Mouse (Mus musculus): Measurements from ENCODE around the gene Yipf2.

Gene Yipf2

DNA sequence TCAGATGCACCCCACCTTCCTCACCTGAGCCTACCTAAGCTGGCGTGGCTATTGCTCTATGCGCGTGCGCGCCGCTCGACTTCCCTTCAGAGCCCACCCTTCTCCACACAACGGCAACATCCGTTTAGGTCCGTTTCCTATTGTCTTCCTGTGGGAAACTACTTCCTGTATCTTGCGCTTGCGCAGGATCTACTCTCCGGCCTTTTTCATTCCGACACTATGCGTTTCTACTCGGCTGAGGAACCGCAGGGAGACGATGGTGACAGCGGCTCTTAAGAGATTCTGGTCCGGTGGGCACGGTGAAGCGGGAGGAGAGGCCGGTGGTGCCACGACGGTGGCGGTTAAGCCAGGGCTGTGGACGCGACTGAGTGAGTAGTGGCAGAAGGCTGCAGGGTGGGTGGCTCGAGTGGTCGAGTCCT is at the start of gene Yipf2, which contains the start of gene Timm29:
TSS of gene Yipf2 (minus strand) at position 126 of the 419 bp plus-strand sequence.
TSS of gene Timm29 (plus strand) at position 20 of the 419 bp plus-strand sequence.
- peak; percentile 92 to 97 for DNase-seq

DNA sequence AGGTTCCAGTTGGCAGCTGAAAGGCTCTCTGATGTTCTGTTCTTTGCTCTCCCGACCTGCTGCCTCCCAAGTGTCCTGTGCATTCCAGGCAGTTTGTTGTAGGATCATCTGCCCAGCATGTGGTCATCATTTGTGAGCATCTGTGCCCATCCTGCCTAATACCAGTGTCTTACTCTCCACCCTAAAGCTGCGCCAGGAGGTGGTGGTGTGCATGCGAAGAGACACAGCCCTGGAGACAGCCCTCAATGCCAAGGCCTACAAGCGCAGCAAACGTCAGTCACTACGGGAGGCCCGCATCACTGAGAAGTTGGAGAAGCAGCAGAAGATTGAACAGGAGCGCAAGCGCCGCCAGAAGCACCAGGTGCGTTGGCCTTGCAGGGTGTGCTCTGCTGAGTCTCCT is 46.4 kb upstream of the Yipf2 start:
- DNase-seq, result peak in 1 of 2 experiments; percentile 46

DNA sequence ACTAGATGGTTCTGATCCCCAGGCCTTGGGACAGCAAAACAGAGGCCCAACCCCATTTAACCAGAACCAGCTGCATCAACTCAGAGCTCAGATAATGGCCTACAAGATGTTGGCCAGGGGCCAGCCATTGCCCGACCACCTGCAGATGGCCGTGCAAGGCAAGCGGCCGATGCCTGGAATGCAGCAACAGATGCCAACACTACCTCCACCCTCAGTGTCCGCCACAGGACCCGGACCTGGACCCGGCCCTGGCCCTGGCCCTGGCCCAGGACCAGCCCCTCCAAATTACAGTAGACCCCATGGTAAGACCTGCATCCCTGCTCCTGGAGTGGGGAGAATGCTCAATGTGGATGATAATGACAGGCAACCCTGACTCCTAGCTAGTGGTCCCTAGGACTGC is 43.0 kb upstream of the Yipf2 start:
- peak; percentile 52 to 67 for DNase-seq

DNA sequence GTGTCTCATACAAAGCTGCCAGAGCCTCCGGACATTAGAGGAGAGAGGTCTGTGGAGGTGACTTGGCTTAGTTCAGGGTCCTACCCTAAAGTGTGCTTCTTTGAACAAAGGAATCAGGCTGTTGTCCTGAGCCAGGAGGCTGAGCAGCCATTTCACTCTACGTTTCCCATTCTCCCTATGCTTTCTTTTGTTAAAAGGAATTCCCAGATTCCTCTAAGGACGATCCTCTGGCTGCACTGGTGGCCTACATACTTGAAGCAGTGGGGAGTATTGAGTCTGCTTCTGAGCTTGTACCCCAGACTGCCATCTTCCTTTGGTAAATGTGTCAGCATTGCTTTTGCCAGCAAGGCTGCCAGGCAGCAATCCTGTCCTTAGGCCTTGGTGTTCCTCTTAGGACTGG is 40.5 kb upstream of the Yipf2 start:
- DNase-seq, result no peak

DNA sequence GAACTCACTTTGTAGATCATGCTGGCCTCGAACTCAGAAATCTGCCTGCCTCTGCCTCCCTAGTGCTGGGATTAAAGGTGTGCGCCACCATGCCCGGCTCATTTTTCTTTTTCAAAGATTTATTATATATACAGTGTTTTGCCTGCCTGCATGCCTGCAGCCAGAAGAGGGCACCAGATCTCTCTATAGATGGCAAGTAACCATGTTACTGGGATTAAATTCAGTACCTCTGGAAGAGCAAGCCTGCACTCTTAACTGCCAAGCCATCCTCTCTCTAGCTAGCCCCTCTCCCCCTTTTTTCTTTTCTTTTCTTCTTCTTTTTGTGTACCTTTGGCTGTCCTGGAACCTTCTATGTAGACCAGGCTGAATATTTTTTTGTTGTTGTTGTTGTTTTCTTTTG is 38.0 kb upstream of the Yipf2 start:
- DNase-seq, result peak; percentile 65 to 72

DNA sequence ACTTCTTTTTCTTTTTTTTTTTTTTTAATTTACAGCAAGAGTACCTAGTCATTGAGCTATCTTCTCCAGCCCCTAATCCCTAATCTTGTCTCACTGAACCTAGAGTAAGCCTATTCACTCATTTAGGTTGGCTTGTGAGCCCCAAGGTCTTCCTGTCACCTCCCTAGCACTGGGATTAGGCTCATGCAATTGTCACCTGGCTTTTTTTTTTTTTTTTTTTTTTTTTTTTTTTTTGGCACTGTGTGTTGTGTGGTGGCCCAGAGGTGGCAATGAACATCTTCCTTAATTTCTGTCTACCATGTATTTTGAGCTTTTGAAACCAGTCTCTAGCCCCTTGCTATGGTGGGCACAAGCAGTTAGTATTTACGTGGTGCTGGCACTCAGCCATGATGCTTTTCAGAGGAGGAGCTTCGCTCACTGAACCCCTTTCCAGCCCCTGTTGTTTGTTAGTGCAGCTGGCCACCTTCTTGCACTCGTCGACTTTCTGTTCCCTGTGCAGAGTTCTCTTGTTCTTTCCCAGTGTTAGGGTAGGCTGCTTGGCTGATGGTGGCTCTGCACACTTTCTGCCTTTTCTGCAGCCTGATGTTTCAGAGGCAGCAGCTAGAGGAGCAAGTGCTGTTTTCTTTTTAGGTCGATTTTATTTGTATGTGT is 34.6 kb upstream of the Yipf2 start:
- DNase-seq, result no peak

DNA sequence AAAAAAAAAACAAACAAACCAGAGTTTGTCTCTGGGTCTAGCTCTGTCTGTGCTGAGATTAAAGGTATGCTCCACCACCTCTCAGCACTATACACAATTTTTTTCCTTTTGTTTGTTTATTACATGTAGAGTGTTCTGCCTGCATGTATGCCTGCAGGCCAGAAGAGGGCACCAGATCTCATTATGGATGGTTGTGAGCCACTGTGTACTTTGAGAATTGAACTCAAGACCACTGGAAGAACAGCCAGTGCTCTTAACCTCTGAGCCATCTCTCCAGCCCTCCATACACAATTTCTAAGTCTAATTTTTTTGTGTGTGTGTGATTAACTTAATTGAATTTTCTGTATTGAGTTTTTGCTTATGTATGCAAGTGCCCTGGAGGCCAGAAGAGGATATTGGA is 33.9 kb upstream of the Yipf2 start:
- DNase-seq, result no peak

DNA sequence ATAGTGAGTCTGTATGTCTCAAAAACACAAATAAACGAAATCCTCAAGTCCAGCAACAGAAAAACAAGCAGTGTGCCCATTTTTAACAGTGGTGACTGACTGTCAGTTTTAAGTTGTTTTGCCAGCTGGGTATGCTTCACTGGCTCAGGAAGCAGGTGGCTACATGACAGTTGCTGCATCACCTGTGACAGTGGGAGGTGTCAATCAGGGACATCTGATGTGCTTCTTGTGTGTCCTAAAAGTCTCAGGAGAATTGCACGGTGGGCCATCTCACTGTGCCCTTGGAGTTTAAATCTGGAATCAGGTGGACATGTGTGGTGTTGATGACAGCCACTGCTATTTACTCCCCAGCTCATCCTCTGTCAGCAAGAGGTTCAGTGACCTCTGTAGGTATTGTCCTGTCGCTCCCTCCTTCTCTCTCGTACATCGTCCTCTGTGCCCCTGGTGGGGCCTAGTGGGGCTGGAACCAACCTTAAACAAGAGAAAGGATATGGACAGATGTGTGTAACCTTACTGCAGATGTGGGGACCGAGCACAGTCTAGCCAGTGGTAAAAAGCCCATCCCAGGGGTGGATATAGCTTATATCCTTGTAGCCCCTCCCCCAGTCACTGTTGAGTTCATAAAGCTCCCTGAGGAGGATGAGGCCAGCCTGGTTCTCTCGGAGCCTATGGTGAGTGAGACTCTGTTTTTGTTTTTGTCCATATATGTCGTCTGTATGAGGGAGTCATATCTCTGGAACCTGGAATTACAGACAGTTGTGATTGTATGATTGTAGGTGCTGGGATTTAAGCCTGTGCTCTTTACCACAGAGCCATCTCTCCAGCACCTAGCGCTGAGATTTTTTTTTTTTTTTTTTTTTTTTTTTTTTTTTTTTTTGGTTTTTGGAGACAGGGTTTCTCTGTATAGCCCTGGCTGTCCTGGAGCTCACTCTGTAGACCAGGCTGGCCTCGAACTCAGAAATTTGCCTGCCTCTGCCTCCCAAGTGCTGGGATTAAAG is 33.0 kb upstream of the Yipf2 start:
- no peak for DNase-seq

DNA sequence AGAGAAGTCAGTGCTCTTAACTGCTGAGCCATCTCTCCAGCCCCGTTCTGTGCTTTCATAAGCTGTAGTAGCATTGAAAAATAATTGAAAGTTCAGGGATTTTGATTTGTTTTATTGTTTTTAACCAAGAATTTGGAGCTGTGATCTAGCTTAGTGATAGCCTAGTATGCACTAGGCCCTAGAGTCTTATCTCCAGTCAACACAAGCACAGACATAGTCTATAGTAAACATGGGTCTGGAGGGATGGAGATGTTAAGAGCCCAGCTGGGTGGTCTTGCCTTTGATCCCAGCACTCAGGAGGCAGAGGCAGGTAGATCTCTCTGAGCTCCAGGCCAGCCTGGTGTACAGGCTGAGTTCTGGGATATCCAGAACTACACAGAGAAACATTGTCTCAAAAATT is 30.0 kb upstream of the Yipf2 start:
- DNase-seq, result no peak

DNA sequence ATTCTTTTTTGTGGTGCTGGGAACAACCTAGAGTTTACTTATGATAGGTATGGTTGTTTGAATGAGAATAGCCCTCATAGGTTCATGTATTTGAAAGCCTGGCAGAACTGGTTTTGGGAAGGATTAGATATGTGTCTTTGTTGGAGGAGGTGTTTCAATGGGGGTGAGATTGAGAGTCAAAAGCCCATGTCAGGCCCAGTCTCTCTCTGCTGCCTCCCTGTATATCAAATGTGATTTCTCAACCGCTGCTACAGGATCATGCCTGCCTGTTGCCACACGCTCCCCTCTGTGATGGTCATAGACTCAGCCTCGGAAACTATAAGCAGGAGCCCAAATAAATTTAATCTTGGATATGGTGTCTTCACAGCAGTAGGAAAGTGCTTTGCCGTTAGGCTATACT is 27.6 kb upstream of the Yipf2 start:
- no peak for DNase-seq

DNA sequence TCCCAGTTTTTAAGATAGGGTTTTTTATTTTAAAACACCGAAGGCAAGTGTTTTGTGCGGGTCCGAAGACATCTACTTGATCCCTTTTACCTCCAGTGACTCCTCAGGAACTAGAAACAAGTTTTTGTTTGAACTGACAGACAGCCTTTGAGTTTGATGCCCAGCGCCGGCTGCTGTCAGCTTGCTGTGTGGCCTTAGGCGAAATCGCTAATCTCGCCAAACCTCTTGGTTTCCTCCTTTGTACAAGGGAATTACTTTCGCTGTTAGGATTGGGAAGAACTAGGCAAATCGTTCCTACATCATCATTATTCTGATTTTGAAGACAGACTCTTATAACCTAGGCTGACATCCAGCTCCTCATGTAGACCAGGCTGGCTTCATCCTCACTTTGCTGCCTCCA is 24.4 kb upstream of the Yipf2 start:
- DNase-seq, result peak in 1 of 2 experiments; percentile 42

DNA sequence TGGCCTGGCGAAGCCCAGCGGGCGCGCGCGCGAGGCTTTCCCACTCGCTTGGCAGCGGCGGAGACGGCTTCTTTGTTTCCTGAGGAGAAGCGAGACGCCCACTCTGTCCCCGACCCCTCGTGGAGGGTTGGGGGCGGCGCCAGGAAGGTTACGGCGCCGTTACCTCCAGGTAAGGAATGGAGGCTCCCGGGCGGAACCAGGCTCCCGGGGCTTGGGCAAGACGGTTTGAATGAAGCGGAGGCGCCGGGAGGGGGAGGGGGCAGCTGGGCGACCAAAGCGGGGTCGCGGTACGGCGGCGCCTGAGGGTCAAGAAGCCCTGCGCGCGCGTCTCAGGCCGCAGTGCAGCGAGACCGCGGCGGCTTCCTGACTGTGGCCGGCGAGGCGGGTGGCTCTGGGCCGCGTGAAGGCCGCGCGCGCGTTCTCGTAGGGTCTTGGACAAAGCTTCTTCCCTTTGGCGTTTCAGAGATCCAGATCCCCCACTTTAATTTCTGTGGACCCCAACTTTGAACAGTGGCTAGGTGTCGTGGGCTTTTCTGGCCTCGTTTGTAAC is 23.7 kb upstream of the Yipf2 start:
- peak; percentile 95 for DNase-seq

DNA sequence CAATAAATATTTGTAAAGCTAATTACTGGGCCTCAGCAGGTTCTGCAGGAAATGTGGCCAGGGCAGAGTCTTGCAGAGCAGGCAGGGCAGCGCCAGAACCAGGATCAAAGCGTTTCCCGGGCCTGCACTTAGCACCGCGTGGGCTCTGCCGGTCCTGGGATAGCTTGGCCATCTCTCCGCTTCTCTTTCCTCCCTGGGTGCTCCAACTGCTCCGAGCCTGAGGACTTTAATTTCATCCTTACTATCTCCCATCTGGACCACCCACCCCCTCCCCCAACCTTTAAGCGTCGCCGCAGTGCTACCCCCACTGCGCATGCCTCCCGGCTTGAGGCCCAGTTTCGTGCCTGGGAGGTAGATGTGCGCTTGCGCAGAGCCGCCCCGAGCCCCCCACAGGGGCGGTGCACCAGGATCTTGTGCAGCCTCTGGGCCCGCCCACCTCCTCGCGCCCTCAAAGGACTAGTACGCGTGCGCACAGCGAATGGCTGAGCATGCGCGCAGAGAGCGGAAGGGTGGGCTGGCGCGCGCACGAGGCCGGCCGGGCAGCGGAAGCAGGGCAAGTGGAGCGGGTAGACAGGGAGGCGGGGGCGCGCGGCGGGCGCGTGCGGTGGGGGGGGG is 23.1 kb upstream of the Yipf2 start, which contains the start of gene Smarca4:
TSS of gene Smarca4 (plus strand) at position 553 of the 615 bp plus-strand sequence.
- peak; percentile 100 for DNase-seq

DNA sequence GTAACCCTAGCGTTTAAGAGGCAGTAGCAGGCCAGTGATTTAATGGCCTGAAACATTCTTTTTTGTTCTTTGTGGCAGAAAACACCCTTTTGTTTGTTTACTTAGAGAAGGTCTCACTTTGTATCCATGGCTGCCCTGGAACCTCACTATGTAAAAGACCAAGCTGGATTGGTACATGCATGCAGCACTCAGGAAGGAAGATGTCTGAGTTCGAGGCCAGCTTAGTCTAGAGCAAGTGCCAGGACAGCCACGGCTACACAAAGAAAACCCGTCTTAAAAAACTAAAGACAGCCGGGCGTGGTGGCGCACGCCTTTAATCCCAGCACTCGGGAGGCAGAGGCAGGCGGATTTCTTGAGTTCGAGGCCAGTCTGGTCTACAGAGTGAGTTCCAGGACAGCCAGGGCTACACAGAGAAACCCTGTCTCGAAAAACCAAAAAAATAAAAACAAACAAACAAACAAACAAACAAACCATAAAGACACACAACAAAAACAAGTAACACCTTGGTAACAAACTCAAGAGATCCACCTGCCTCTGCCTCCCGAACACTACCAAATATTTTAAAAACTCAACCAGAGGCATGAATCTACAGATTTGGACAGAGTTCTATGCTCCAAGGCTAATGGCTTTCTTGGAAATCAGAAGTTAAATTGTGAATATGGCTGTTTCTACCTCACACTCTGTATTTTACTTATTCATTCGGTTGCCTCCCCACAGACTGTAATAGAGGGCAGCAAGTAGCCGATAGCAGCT is 22.4 kb upstream of the Yipf2 start:
- DNase-seq, result no peak

DNA sequence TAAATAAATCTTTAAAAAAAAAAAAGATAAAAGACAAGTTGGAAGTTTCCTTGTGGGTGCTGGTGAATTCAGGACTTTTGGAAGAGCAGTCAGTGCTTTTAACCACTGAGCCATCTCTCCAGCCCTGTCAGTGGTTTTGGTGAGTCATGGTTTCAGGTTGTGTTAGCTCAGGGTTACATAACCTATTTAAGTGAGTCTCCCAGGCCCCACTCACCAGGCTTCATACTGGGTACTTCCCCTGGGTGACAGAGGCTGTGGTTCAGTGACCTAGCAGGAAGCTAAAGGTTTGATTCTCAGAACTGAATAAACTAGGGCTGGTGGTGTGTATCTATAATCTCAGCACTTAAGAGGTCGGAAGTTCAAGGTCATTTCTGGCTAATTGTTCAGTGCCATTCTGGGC is 17.2 kb upstream of the Yipf2 start:
- DNase-seq, result no peak

DNA sequence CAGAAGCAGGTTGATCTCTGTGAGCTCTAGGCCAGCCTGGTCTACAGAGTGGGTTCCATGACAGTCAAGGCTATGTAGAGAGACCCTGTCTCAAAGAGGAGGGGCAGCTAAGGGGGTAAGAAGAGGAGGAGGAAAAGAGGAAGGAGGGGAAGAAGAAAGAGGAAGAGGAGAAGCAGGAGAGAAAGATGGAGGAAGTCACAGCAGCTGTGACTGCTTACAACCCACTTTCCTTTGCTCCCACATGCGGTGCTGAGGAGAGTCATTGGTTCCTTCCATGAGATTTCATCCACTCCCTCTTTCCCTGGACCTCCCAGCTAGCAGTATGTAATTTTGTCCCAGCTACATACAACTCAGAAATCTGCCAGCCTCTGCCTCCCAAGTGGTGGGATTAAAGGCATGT is 14.0 kb upstream of the Yipf2 start:
- DNase-seq, result no peak

DNA sequence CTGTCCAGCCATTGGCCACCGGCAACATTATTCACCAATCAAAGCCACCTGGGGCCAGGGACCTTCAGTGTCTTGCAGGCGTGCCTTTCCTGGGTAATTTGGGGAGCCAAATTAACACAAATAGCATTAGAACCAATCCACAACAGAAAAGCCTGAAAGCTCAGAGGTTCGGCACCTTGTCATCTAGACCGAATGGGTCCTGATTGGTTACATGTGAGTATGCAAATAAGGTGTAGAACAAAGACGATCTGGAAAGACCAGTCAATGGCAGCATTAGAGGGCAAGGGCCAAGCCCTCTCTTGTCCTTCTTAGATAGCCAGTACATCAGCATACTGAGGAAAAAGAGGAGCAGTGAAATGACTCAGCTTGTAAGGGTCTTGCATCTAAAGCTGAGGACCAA is 13.2 kb upstream of the Yipf2 start:
- DNase-seq, result no peak

DNA sequence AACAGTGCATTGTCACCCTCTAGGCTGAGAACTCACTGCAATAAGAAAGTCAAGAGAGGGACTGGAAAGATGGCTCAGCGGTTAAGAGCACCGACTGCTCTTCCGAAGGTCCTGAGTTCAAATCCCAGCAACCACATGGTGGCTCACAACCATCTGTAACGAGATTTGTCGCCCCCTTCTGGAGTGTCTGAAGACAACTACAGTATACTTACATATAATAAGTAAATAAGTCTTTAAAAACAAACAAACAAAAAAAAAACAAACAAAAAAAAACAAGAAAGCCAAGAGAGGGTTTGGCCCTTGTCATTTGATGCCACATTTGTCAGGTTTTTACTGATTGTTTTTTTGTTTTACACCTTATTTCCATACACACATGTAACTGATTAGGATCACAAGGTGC is 11.5 kb upstream of the Yipf2 start:
- no peak for DNase-seq

DNA sequence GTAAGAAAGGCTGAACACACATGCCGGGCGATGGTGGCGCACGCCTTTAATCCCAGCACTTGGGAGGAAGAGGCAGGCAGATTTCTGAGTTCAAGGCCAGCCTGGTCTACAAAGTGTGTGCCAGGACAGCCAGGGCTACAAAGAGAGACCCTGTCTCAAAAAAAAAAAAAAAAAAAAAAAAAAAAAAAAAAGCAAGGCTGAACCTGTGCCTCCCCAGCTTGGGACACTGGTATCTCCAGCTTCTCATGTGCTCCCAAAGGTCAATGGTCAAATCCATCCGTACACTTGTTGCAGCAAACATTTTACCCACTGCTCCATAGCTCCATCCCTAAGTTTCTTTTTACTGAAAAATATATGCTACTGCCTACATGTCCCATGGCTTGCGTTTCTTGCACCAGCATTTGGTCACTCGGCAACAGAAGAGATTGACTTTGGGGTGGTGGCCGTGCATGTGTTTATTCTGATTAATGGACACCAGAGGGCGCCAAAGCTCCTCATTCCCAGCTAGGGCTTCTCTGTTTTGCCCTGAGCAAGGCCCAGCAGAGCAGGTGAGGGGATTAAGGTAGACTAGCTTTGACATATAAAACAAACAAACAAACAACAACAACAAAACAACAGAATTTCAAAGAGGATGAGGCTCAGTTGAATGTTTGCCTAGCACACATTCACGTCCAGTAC is 9.2 kb upstream of the Yipf2 start:
- DNase-seq, result peak; percentile 85 to 86

DNA sequence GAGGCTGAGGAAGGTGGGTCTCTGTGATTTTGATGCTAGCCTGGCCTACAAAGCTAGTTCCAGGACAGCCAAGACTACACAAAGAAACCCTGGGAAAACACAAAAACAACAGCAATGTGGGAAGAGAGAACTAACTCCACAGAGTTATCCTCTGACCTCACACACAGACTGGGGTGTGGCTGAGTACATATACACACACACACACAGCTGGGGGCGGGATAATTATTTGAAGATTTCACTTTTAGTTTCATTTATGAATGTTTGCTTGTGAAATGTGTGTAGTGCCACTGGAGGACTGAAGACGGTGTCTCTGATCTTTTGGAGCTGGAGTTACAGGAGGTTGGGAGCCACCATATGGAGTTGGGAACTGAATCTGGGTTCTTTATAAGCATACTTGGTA is 8.4 kb upstream of the Yipf2 start:
- no peak for DNase-seq

DNA sequence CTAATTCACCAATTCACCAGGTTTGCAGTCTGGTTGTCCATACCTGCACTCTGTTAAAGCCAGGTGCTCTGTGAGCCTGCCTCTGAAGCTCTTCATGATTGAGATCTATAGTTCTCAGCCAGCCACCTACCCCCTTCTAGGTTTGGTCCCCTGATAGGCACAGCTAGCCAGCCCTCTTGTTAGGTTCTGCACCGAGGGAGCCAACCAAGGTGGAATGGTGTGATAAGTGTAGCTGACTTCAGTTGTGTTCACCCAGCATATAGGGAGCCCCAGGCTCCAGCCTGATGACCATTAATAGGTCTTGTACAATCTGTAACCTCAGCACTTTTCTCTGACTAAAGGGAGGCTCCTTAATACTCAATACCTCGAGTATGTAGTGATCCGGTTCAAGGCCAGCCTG is 7.6 kb upstream of the Yipf2 start:
- no peak for DNase-seq

DNA sequence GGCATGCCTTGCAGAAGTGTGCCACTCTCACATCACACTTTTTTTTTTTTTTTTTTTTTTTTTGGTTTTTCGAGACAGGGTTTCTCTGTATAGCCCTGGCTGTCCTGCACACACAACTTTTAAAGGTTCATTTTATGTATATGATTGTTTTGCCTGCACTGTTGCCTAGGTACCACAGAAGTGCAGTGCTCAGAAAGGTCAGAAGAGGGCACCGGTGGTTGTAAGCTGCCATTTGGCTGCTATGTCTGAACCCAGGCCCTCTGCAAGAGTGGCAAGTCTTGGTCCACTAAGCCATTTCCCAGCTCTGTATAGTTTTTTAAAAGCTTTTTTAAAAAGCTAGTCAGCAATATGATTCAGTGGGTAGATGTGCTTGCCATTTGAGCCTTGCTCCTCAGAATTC is 5.6 kb upstream of the Yipf2 start:
- peak; percentile 40 to 61 for DNase-seq

Data from cerebellum, postnatal 14 days (tissue).